Mouse (Mus musculus) megakaryocyte, adult 5-6 weeks (primary cell): Measurements from ENCODE around the gene Itpr2. TPM values are rescaled to one million over a fixed set of nuclear protein-coding genes. Genes with fewer than 3 reads are reported as not detected.
A peak's percentile ranks its signal among the peaks of the same experiment; 100 is the strongest.
"Not testable (repeated sequence)": the region's sequence is repeated elsewhere in the genome, so short reads cannot be mapped to it uniquely, and the experiment has no call there.

Source experiments
- ATAC-seq: 2 replicates; pipeline ENCODE4 v1.8.0; 2016; ENCODE audit warnings: mild to moderate bottlenecking, inconsistent platforms; ENCODE audit not compliant: poor library complexity, severe bottlenecking
- total RNA-seq, 2 experiments: library from RNA; stranded (forward) in 1 of 2; stranded (reverse) in 1 of 2; fragments of 153-499, 151-499 nt in 1 of 2; fragments of 221-1000, 200-1000 nt in 1 of 2; gene quantifications; 2 replicates each; pipeline versions ENCODE4 v1.2.3 to v1.2.4; 2015 to 2017

Gene Itpr2
- total RNA-seq, 2 experiments from 2014 or later: 17.3 to 22.8 TPM

GRCm38 (mm10) chr6:146473216-146473955 lies 28.6 kb downstream of the Itpr2 start:
- no peak for ATAC-seq

GRCm38 (mm10) chr6:146470378-146470777 lies 31.6 kb downstream of the Itpr2 start:
- no peak for ATAC-seq

GRCm38 (mm10) chr6:146469936-146470335 lies 32.1 kb downstream of the Itpr2 start:
- ATAC-seq: no peak

GRCm38 (mm10) chr6:146468361-146468760 lies 33.7 kb downstream of the Itpr2 start:
- no peak for ATAC-seq

- ATAC-seq: not testable (repeated sequence)
Measured at GRCm38 (mm10) chr6:146464645-146465042, 37.4 kb downstream of the Itpr2 start.

- ATAC-seq: no peak
Measured at GRCm38 (mm10) chr6:146464014-146464644, 37.9 kb downstream of the Itpr2 start.

- no peak for ATAC-seq
Measured at GRCm38 (mm10) chr6:146460936-146461335, 41.1 kb downstream of the Itpr2 start.

- ATAC-seq: no peak
Measured at GRCm38 (mm10) chr6:146458436-146458835, 43.6 kb downstream of the Itpr2 start.

- no peak for ATAC-seq
Measured at GRCm38 (mm10) chr6:146456741-146457140, 45.3 kb downstream of the Itpr2 start.

- peak; percentile 36; the same call in 1 of the 2 replicates for ATAC-seq
Measured at GRCm38 (mm10) chr6:146454520-146455511, 47.2 kb downstream of the Itpr2 start.

- peak; percentile 70 for ATAC-seq
Measured at GRCm38 (mm10) chr6:146452474-146452873, 49.5 kb downstream of the Itpr2 start.

- ATAC-seq: no peak
Measured at GRCm38 (mm10) chr6:146446032-146446704, 55.9 kb downstream of the Itpr2 start.

- no peak for ATAC-seq
Measured at GRCm38 (mm10) chr6:146439826-146440225, 62.2 kb downstream of the Itpr2 start.

GRCm38 (mm10) chr6:146439071-146439818 lies 62.8 kb downstream of the Itpr2 start:
- ATAC-seq: no peak

- ATAC-seq: peak; percentile 93
Measured at GRCm38 (mm10) chr6:146438057-146438456, 64.0 kb downstream of the Itpr2 start.

- ATAC-seq: no peak
Measured at GRCm38 (mm10) chr6:146436916-146437496, 65.0 kb downstream of the Itpr2 start.

- 0 out of 2 replicates have a peak, but pooled peaks have one; percentile 11 for ATAC-seq
Measured at GRCm38 (mm10) chr6:146434217-146434616, 67.8 kb downstream of the Itpr2 start.

GRCm38 (mm10) chr6:146432218-146432865 lies 69.7 kb downstream of the Itpr2 start:
- 0 out of 2 replicates have a peak, but pooled peaks have one; percentile 19 for ATAC-seq

- ATAC-seq: no peak
Measured at GRCm38 (mm10) chr6:146431777-146432176, 70.2 kb downstream of the Itpr2 start.
